Mouse (Mus musculus): Measurements from ENCODE around the gene Fblim1. TPM values are rescaled to one million over a fixed set of nuclear protein-coding genes. Genes with fewer than 3 reads are reported as not detected.

Gene Fblim1
- polyA plus RNA-seq, 1 experiment, result 29.5 TPM

GRCm38 (mm10) chr4:141539213-141539767, 66.6 kb downstream of the Fblim1 start:
- Histone ChIP-seq H3ac (ENCODE audit: control insufficient read depth, insufficient read length) (no peak overlapping the region), H3K36me3 (ENCODE audit: control insufficient read depth, insufficient read depth) (no peaks in the 10 kb centered on the region), H3K4me2 (ENCODE audit: low read depth) (peak overlapping the region; percentile 95), H3K79me2 (ENCODE audit: control insufficient read depth, insufficient read depth) (peaks cover 35% of the 10 kb centered on the region), H3K4me3 (peak overlapping the region; percentile 89), H3K27me3 (ENCODE audit: control insufficient read depth, insufficient read depth, insufficient read length) (no peaks in the 10 kb centered on the region)
- TF ChIP-seq MYOG (IDR thresholded peaks at IDR 0.05; ENCODE audit: control insufficient read depth in 1 of 3, insufficient read depth in 1 of 3, insufficient read length in 2 of 3, low read depth in 2 of 3), result no peak
- TF ChIP-seq CEBPB (IDR thresholded peaks at IDR 0.05; ENCODE audit: insufficient read depth, poor library complexity, severe bottlenecking), result no peak
- no peak for TF ChIP-seq SRF (IDR thresholded peaks at IDR 0.05; ENCODE audit: control insufficient read depth, insufficient read length, low read depth)
- no peak for TF ChIP-seq REST (IDR thresholded peaks at IDR 0.05; ENCODE audit: insufficient read depth, insufficient read length)
- TF ChIP-seq E2F4 (IDR thresholded peaks at IDR 0.05; ENCODE audit: insufficient read depth), result no peak
- no peak for TF ChIP-seq MYOD1 (IDR thresholded peaks at IDR 0.05; ENCODE audit: control insufficient read depth in 1 of 3, insufficient read length in 2 of 3, low read depth in 2 of 3)

- peak within 1 kb of the TSS; percentile 98 for H3ac ChIP-seq (ENCODE audit: control insufficient read depth, insufficient read length)
- no peaks in the 10 kb centered on the region for H3K27me3 ChIP-seq (ENCODE audit: control insufficient read depth, insufficient read depth, insufficient read length)
- H3K4me2 ChIP-seq (ENCODE audit: low read depth), result peak within 1 kb of the TSS; percentile 97
- H3K79me2 ChIP-seq (ENCODE audit: control insufficient read depth, insufficient read depth), result peaks cover 42% of the 10 kb centered on the region
- H3K36me3 ChIP-seq (ENCODE audit: control insufficient read depth, insufficient read depth), result no peaks in the 10 kb centered on the region
- TF ChIP-seq MYOD1 (IDR thresholded peaks at IDR 0.05; ENCODE audit: control insufficient read depth in 1 of 3, insufficient read length in 2 of 3, low read depth in 2 of 3), result no peak
- TF ChIP-seq SRF (IDR thresholded peaks at IDR 0.05; ENCODE audit: control insufficient read depth, insufficient read length, low read depth), result peak; percentile 18
- TF ChIP-seq CEBPB (IDR thresholded peaks at IDR 0.05; ENCODE audit: insufficient read depth, poor library complexity, severe bottlenecking), result peak; percentile 84
- TF ChIP-seq TCF3 (IDR thresholded peaks at IDR 0.05; ENCODE audit: insufficient read length, low read depth), result no peak
- TF ChIP-seq MAX (IDR thresholded peaks at IDR 0.05; ENCODE audit: low read depth), result no peak
- peak; percentile 54 for TF ChIP-seq POLR2A (IDR thresholded peaks at IDR 0.05; ENCODE audit: insufficient read length, low read depth)
- TF ChIP-seq REST (IDR thresholded peaks at IDR 0.05; ENCODE audit: insufficient read depth, insufficient read length), result no peak
- peak in 1 of 3 experiments; percentile 4 for TF ChIP-seq MYOG (IDR thresholded peaks at IDR 0.05; ENCODE audit: control insufficient read depth in 1 of 3, insufficient read depth in 1 of 3, insufficient read length in 2 of 3, low read depth in 2 of 3)
- TF ChIP-seq POLR2AphosphoS2 (IDR thresholded peaks at IDR 0.05; ENCODE audit: insufficient read length, low read depth), result peak; percentile 49
- TF ChIP-seq E2F4 (IDR thresholded peaks at IDR 0.05; ENCODE audit: insufficient read depth), result no peak
- peak within 1 kb of the TSS; percentile 89 for H3K4me3 ChIP-seq
Observed at GRCm38 (mm10) chr4:141538408-141539212, 67.3 kb downstream of the Fblim1 start, which contains the start of gene Spen. Gene Spen (minus strand): TSS chr4:141538597.

- peaks cover 49% of the 10 kb centered on the region for H3K79me2 ChIP-seq (ENCODE audit: control insufficient read depth, insufficient read depth)
- peak overlapping the region; percentile 97 for H3K4me2 ChIP-seq (ENCODE audit: low read depth)
- TF ChIP-seq SRF (IDR thresholded peaks at IDR 0.05; ENCODE audit: control insufficient read depth, insufficient read length, low read depth), result peak; percentile 8
- no peak for TF ChIP-seq MYOD1 (IDR thresholded peaks at IDR 0.05; ENCODE audit: control insufficient read depth in 1 of 3, insufficient read length in 2 of 3, low read depth in 2 of 3)
- no peak for TF ChIP-seq MAX (IDR thresholded peaks at IDR 0.05; ENCODE audit: low read depth)
- no peak for TF ChIP-seq POLR2A (IDR thresholded peaks at IDR 0.05; ENCODE audit: insufficient read length, low read depth)
- no peak for TF ChIP-seq USF1 (IDR thresholded peaks at IDR 0.05; ENCODE audit: low read depth)
- no peak for TF ChIP-seq MYOG (IDR thresholded peaks at IDR 0.05; ENCODE audit: control insufficient read depth in 1 of 3, insufficient read depth in 1 of 3, insufficient read length in 2 of 3, low read depth in 2 of 3)
- H3K4me3 ChIP-seq, result peak overlapping the region; percentile 89
- peak overlapping the region; percentile 98 for H3ac ChIP-seq (ENCODE audit: control insufficient read depth, insufficient read length)
- H3K27me3 ChIP-seq (ENCODE audit: control insufficient read depth, insufficient read depth, insufficient read length), result no peaks in the 10 kb centered on the region
- H3K36me3 ChIP-seq (ENCODE audit: control insufficient read depth, insufficient read depth), result no peaks in the 10 kb centered on the region
Observed at GRCm38 (mm10) chr4:141537706-141538407, 68.0 kb downstream of the Fblim1 start.

DNA sequence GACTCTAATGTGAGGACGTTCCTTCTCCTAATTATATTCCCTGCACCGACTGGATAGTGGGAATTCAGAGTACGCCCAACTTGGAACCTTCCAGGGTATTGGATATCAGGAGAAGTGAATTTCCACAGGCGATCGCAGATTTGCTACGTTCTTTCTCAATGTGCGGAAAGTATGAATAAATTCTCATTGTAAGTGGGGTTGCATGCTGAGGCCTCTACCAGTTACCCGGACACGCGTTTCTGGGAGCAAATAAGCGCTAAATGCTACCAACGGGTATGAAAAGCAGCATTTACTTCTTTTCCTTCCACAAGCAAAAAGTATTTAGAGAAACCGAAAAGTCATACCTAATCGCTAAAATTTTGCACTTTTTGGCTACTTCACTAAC, 68.7 kb downstream of the Fblim1 start:
- no peak for TF ChIP-seq MAX (IDR thresholded peaks at IDR 0.05; ENCODE audit: low read depth)
- no peak for TF ChIP-seq TCF12 (IDR thresholded peaks at IDR 0.05; ENCODE audit: insufficient read depth, poor library complexity, severe bottlenecking)
- no peak for TF ChIP-seq SRF (IDR thresholded peaks at IDR 0.05; ENCODE audit: control insufficient read depth, insufficient read length, low read depth)
- TF ChIP-seq POLR2AphosphoS2 (IDR thresholded peaks at IDR 0.05; ENCODE audit: insufficient read length, low read depth), result no peak
- TF ChIP-seq USF1 (IDR thresholded peaks at IDR 0.05; ENCODE audit: low read depth), result no peak
- no peak for TF ChIP-seq MYOG (IDR thresholded peaks at IDR 0.05; ENCODE audit: control insufficient read depth in 1 of 3, insufficient read depth in 1 of 3, insufficient read length in 2 of 3, low read depth in 2 of 3)
- H3ac ChIP-seq (ENCODE audit: control insufficient read depth, insufficient read length), result peak overlapping the region; percentile 98
- peak overlapping the region; percentile 97 for H3K4me2 ChIP-seq (ENCODE audit: low read depth)
- H3K79me2 ChIP-seq (ENCODE audit: control insufficient read depth, insufficient read depth), result peaks cover 56% of the 10 kb centered on the region
- H3K36me3 ChIP-seq (ENCODE audit: control insufficient read depth, insufficient read depth), result no peaks in the 10 kb centered on the region
- peak overlapping the region; percentile 89 for H3K4me3 ChIP-seq
- H3K27me3 ChIP-seq (ENCODE audit: control insufficient read depth, insufficient read depth, insufficient read length), result no peaks in the 10 kb centered on the region
